Mouse (Mus musculus): ENCODE data around the gene Fry.

Fry gene

GRCm38 (mm10) chr5:150128432-150128831 is 10.0 kb downstream of the Fry start:
- no peak for DNase-seq (ENCODE audit: low spot score in 2 of 2)

DNA sequence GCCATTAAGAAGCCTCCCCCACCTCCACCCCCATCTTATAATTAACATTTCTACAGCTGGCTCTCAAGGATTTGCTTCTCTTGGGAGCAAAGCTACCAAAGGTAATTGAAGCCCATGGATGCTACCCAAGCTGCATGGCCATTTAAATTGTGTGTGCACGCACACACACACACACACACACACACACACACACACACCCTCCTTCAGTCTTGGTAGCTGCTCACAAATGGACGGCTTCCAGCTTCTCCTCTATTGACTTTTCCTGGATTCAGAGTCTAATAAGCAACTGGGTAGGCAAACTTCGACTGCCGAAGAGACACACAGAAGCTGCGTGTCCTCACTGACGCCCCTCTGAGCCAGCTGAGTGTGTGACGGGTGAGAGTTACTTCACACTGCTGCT is 11.7 kb downstream of the Fry start:
- no peak for DNase-seq (ENCODE audit: low spot score in 2 of 2)

DNA sequence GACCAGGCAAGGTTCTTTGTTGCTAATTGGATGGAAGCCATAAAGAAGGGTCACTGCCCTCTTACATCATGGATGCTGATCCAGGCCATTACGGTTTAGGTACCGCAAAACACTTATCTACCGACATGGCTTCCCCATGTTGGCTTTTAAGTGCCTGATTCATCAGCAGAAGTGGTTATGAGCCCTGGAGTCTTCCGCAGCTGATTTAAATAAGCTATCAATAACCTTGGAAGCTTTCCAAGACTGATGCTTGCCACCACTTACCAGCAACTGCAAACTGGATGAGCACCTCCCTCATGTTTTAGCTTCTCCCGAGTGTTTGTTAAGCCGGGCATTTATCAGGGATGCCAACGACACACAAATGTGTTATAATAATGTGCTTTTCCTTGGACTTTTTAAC is 12.7 kb downstream of the Fry start:
- DNase-seq (ENCODE audit: low spot score in 2 of 2) = no peak

GRCm38 (mm10) chr5:150134651-150135050 is 16.2 kb downstream of the Fry start:
- no peak for DNase-seq (ENCODE audit: low spot score in 2 of 2)

DNA sequence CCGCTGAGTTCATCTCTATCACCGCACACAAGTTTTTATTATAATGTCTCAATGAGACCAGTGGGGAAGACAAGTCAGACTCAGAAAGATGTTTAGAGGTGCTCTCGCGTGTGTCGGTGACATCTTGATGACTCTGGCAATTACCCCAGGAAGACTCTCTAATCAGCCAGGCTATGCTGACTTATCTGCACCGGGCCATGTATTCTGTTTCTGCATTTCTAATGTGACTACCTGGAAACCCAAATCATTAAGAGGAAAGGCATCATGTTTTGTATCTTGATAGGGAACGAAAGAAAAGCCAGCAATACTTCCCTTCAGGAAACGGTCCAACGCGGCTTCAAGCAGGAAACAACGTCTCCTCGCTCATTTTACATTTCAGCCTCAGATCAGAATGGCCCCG is 17.1 kb downstream of the Fry start:
- no peak for DNase-seq (ENCODE audit: low spot score in 2 of 2)

GRCm38 (mm10) chr5:150137772-150138451 is 19.5 kb downstream of the Fry start:
- DNase-seq (ENCODE audit: low spot score in 2 of 2) = peak; percentile 37 to 75

DNA sequence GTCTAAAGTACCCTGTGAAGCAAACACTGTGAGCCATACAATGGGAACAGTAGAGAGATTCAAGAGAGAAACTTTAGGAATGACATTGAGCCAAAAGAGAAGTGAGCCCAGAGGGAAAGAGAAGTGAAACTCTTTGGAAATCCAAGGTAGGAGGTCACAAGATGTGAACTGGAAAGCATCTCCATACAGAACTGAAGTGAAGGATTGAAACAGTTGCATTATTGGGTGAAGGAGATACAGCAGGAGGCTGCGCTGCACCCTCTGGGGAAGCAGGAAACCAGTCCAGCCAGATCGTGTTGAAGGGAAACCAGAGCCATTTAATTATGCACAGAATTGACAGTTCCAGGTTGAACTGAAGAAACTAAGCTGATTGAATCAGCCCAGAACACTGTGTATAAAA is 22.1 kb downstream of the Fry start:
- DNase-seq (ENCODE audit: low spot score in 2 of 2) = no peak

DNA sequence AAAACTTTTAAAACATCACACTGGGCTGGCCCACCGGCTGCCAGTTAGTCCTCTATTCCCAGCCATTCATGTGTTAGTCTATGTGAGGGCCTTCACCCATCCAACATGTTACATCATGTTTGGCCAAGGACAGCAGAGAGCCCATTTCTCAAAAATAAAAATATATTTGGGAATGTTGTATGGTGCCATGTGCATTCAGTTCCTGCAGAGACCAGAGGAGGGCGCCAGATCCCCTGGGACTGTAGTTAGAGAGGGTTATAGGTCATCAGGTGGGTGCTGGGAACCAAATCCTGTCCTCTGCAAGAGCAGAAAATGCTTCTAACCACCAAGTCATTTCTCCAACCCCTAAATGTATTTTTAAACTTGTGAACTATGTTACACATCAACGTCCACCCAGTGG is 27.5 kb downstream of the Fry start:
- DNase-seq (ENCODE audit: low spot score in 2 of 2) = no peak

DNA sequence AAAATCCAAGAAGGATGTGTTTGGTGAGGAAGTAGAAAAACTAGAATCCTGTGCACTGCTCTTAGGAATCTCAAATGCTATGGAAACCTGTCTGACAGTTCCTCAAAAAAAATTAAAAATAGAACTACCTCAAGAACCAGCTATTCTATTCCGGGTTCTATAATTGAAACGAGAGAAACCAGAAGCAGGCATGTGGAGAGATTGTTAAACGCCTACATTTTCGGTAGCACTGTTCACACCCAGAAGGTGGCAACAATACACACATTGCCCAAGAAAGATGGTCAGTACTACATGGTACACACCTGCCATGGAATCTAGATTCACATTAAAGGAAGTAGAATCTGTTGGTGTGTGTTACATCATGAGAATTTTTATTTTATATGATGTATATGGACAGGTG is 28.2 kb downstream of the Fry start:
- no peak for DNase-seq (ENCODE audit: low spot score in 2 of 2)

GRCm38 (mm10) chr5:150149725-150150124 is 31.3 kb downstream of the Fry start:
- DNase-seq (ENCODE audit: low spot score in 2 of 2) = no peak

GRCm38 (mm10) chr5:150150986-150151385 is 32.5 kb downstream of the Fry start:
- DNase-seq (ENCODE audit: low spot score in 2 of 2) = no peak

- no peak for DNase-seq (ENCODE audit: low spot score in 2 of 2)
Observed at GRCm38 (mm10) chr5:150152071-150152879, 33.8 kb downstream of the Fry start.

- no peak for DNase-seq (ENCODE audit: low spot score in 2 of 2)
Observed at GRCm38 (mm10) chr5:150152880-150153281, 34.4 kb downstream of the Fry start.

GRCm38 (mm10) chr5:150155388-150155787 is 36.9 kb downstream of the Fry start:
- peak; percentile 31 to 72 for DNase-seq (ENCODE audit: low spot score in 2 of 2)

- peak in 1 of 2 experiments; percentile 33 for DNase-seq (ENCODE audit: low spot score in 2 of 2)
Observed at GRCm38 (mm10) chr5:150156063-150156786, 37.8 kb downstream of the Fry start.

DNA sequence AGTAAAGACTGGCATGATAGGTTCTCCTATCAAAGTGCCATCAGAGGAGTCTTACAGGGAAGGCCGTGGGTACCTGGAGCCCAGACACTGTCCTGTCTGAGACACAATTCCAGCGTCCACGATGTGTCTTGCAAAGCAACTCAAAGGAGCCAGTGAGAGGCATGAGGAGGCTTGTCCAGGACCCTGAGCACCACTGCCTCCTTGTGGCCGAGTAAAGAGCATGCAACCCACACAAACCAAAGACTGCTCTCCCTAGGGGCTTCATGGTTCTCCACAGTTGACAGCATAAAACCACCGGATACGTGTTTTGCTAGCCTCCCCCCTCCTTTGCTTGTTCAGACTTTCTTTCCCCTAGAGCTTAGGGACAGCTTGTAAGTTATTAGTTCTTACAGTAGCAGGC is 39.2 kb downstream of the Fry start:
- peak; percentile 57 to 85 for DNase-seq (ENCODE audit: low spot score in 2 of 2)

- DNase-seq (ENCODE audit: low spot score in 2 of 2) = no peak
Observed at GRCm38 (mm10) chr5:150159151-150159550, 40.7 kb downstream of the Fry start.

- DNase-seq (ENCODE audit: low spot score in 2 of 2) = no peak
Observed at GRCm38 (mm10) chr5:150161193-150161592, 42.7 kb downstream of the Fry start.

DNA sequence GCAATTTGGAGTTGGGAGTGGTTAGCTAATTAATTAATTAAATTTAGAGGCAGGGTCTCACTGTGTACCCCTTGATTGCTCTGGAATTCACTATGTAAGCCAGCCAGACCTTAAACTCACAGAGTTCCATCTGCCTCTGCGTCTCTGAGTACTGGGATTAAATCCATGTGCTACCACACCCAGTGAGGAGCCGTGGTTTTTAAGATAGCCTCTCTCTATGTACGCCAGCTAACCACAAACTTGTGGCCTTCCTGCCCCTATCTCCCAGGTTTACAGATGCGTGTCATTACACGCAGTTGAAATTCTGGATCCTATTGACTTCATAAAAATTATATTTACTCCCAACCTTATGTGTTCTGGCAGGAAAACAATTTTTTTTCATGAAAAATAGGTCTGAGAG is 43.5 kb downstream of the Fry start:
- DNase-seq (ENCODE audit: low spot score in 2 of 2) = no peak

GRCm38 (mm10) chr5:150164671-150165070 is 46.2 kb downstream of the Fry start:
- DNase-seq (ENCODE audit: low spot score in 2 of 2) = no peak

- no peak for DNase-seq (ENCODE audit: low spot score in 2 of 2)
Observed at GRCm38 (mm10) chr5:150166811-150167210, 48.4 kb downstream of the Fry start.

DNA sequence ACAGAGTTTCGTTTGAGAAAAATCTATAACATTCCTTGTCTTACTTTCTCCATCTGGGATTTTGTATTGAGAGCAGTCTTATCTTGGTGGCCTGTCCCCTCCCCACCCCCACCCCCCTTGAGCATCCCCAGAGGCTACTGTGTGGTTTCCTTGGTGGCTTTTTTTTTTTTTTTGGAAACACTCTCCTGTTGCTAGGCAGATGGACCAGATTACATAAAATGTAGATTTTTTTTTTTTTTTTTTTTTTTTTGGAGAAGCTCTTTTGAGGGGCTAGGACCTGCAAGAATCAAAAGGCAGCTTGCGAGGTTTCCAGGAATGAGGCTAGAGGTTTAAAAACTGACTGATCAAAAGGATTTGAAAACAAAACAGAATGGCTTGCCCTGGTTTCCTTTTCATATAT is 48.8 kb downstream of the Fry start:
- no peak for DNase-seq (ENCODE audit: low spot score in 2 of 2)

DNA sequence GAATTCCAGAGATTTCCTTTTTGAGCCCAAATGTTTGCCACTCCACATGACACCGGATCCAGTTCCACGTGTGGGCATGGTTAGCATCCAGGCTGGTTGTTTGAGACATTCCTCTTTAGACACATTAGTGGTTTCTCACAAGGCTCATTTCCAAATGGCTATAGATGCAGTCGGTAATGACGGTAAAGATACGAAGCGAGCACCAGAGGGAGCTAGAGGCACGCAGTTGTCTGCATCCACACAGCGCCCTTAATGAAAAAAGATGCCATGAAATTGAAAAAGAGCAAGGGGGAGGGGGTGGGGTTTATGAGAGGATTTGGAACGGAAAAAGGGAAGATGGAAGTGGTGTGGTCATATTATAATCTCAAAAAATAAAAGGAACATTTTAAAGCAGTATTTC is 50.3 kb downstream of the Fry start:
- peak; percentile 39 to 74 for DNase-seq (ENCODE audit: low spot score in 2 of 2)

All from spleen, postnatal 4 days (tissue).